Mouse (Mus musculus) bone marrow macrophage, adult 2 months (primary cell): ENCODE measurements around the gene Cfap46.

ENCODE experiments used
- CTCF ChIP-seq: IDR thresholded peaks from 2 replicates; pipeline ENCODE4 v1.5.1; 2012; ENCODE audit warnings: low read depth, mild to moderate bottlenecking, low read length, moderate library complexity
- POLR2A ChIP-seq: IDR thresholded peaks from 2 replicates; pipeline ENCODE4 v1.6.1; 2012; ENCODE audit warnings: mild to moderate bottlenecking, low read depth, low read length, borderline replicate concordance

- TF ChIP-seq CTCF (peak; percentile 77), POLR2A (no peak)
These were observed 67.5 kb downstream of the Cfap46 start for GRCm38 (mm10) chr7:139615767-139616766.
